Mouse (Mus musculus): ENCODE measurements around the gene Olfr47.
"Not testable (repeated sequence)": the region's sequence is repeated elsewhere in the genome, so short reads cannot be mapped to it uniquely, and the experiment has no call there.

Olfr47 gene

DNA sequence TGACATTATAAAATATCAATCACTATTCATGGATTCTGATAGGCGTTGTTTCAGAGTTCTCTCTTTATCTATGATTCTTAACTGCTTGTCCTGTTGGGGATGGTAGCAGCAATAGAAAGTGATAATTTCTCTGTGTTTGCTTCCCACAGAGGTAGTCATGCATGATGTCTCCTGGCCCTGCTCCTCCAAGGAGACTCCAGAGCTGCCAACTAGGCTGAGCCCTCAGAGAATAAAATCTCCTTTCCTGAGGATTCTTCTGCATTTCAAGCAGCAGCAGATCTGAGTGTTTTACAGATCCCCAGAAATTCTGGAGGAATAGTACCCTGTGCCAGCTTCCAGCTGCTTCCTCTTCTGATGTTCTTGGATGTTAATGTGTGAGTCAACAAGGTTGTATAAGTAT is at the start of gene Olfr47:
Gene Olfr47, plus strand, starts transcription at position 275 of the 400 bp plus-strand sequence.
- not testable (repeated sequence) for DNase-seq (ENCODE audit: low read depth, low spot score)

DNA sequence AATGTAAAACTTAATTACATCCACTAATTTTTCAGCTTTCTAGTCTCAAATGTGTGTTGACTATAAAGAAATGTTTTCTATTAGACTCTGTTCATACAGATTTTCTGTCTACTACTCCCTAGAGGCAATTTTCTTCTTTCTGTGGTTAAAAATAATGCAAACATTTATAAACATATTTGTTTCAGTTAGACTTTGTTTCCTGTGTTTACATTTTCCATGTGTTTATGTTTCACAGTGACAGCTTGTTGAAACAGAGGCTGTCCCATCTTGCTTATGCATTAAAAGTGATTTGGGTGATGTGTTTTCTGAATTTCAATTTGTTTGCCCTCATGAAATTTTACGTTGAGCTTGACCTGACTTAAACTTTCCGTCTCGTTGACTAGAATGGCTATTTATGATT is 40.3 kb upstream of the Olfr47 start:
- DNase-seq (ENCODE audit: low read depth, low spot score), result no peak

DNA sequence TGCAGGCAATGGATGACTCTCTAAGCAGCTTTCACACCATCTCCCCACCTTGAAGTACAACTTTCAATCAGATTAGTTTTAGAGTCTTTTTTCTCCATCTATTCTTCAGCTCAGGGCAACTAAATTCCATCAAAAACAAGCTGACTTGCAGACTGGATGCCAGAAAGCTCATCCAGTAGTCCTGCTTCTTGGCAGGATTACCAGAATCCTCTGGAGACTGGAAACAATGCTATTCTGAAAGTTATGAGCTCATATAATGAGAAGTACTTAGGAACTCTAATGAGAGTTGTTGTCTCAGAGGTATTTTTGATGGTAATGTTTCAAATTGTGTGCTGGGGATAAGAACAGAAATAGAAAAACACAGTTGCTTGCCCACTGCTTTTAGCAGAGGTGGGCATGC is 34.5 kb upstream of the Olfr47 start, which contains the start of gene Olfr435:
Gene Olfr435, plus strand, starts transcription at position 366 of the 400 bp plus-strand sequence.
- no peak for DNase-seq (ENCODE audit: low read depth, low spot score)

DNA sequence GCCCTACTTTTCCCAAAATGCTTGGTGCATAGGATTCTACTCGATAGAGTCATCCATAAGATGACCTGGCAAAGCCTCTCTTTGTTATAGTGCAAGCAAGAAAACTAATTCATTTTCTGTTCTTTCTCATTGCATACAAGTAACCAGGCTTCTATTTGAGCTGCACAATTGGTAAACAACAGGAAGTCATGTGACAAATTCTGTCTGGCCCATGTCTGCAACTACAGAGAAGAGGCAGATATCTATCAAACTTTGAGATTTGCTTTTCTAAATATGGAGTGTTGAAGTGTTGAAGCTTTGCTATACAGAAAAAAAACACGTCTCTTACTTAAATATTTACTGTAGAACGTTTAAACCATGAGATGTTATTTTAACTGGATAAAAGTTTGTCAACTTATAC is 33.2 kb upstream of the Olfr47 start:
- no peak for DNase-seq (ENCODE audit: low read depth, low spot score)

DNA sequence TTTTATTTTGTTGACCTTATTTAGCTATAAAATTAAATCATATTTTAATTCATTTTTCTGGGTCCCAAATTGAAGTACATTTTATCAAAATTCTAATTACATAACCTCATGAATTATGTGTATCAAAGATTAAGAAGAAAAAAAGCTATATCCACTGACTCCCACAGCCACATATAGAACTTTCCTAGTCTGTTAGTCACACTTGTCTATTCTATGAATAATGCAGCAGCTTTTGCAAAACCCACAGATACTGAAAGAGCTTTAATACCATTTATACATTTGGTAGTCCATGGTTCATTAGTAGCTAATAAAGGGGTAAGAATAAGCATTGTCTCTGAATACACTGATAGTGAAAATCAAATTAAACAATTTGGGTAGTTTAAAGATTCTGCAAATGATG is 28.5 kb upstream of the Olfr47 start:
- no peak for DNase-seq (ENCODE audit: low read depth, low spot score)

DNA sequence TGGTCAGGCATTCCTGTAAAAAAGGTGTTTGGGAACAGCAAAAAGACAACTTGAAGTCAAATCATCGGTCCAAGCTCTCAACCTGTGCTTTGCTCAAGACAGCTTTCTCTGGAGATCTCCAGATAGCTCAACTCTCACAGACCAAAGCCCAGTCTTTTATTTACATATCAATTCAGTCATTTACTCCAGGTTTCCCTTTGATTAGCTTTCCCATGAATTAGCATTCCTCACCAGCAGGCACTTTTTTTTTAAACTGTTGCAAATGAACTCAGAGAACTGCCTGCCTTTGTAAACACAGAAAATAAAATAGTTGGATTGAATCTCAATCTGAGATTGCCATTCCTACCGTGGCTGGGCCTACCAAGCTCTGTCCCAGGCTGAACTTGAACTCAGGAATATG is 26.0 kb upstream of the Olfr47 start:
- DNase-seq (ENCODE audit: low read depth, low spot score), result no peak

DNA sequence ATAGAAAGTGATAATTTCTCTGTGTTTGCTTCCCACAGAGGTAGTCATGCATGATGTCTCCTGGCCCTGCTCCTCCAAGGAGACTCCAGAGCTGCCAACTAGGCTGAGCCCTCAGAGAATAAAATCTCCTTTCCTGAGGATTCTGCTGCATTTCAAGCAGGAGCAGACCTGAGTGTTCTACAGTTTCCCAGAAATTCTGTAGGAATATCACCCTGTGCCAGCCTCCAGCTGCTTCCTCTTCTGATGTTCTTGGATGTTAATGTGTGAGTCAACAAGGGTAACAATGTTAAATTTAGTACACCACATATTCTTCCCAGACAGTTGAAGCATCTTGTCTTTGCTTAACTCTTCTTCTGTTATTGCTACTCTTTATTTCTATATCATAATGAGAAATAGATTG is 18.5 kb upstream of the Olfr47 start, which contains the start of gene Olfr434:
Gene Olfr434, plus strand, starts transcription at position 149 of the 400 bp plus-strand sequence.
- not testable (repeated sequence) for DNase-seq (ENCODE audit: low read depth, low spot score)

DNA sequence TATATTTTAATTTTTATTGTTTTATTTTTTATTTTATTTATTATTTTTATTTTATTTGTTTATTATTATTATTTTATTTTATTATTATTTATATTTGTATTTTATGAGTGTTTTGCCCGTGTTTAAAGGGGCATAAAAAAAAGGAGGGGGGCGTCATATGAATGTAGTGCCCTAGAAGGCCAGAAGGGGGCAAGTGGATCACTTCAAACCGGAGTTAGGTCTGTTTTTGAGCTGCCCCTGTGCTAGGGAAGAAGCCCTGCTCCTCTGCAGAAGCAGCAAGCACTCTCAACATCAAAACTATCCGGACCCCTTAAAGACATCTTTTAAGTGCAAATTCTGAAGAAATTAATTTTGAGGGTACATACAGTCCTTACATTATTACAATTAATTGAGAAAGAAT is 10.7 kb downstream of the Olfr47 start:
- DNase-seq (ENCODE audit: low read depth, low spot score), result no peak

DNA sequence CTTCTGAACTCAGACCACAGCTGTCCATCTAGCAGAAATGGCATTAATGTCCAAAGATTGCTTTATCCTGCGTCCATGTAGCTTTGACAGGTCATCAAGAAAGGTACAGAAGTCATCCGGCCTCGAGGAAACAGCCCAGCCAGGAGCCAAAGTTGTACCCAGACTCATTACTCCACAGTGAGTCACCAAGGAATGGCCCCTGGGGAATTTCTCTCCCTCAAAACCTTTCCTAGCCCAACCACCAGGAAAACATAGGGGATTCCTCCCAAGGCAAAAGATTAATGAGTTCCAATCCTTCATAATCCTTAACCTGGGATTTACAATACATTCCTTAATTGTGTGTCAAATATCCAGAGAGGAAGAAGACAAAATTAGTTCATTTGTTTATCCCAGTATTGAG is 16.1 kb downstream of the Olfr47 start:
- DNase-seq (ENCODE audit: low read depth, low spot score), result no peak

DNA sequence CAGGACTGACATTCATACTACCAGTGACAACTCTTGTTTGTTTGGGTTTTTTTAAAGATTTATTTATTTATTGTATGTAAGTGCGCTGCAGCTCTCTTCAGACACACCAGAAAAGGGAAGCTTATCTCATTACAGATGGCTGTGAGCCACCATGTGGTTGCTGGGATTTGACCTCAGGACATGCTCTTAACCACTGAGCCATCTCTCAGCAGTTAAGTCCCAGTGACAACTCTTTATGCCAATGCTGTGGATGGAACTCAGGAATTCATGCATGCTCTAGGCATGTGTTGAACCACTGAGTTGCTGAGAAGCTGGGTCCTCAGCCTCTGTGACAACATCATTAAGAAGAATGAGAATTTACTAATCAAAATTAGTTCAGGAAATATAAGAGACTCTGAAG is 21.7 kb downstream of the Olfr47 start:
- DNase-seq (ENCODE audit: low read depth, low spot score), result no peak

DNA sequence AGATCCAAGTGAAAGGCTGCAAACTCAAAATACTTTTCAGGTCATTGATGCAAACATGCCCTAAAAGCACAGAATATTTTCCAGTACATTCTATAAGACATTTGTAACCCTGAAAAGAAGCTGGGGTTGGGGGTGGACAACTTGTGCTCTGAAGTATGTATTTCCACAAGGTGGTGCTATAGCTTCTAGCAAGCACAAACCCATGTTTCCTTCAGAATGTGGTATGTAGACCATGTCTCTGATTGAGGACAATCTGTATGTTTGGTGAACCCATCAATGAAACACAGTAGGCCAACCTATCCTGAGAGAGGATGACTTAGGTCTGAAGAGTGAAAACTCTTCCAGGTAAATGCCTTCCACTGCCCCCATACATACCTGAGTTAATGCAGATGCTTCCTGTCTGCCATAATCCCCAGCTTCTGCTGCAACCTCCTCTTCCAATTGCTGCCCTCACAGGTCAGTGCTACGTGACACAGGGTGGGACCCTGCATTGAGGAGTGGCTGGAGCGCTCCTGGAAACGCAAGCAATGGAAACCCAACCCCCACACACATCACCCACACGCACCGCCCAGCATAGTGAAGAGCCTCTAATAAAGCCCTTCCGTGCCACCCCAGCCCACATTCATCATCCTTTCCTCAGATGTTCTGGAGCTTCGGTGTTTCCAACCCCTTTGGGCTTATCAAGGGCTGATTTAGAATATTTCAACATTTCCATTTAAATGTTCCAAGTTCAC is 23.0 kb downstream of the Olfr47 start:
- no peak for DNase-seq (ENCODE audit: low read depth, low spot score)

DNA sequence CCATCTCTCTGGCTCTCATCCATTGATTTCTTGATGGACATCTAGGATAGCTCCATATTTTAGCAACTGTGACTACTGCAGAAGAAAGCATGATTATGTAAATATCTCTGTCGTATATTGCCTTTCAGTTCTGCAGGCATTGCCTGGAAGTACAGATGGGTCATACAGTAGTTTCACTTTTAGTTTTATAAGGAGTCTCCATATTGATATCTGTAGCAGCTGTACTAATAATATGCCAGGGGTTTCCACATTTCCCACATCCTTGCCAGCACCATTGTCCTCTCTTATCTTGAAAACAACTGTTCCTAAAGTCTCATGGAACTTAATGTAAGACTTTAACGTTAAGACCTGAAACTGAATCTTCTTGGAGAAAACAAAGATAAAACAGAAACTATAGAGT is 29.4 kb downstream of the Olfr47 start:
- DNase-seq (ENCODE audit: low read depth, low spot score), result no peak

DNA sequence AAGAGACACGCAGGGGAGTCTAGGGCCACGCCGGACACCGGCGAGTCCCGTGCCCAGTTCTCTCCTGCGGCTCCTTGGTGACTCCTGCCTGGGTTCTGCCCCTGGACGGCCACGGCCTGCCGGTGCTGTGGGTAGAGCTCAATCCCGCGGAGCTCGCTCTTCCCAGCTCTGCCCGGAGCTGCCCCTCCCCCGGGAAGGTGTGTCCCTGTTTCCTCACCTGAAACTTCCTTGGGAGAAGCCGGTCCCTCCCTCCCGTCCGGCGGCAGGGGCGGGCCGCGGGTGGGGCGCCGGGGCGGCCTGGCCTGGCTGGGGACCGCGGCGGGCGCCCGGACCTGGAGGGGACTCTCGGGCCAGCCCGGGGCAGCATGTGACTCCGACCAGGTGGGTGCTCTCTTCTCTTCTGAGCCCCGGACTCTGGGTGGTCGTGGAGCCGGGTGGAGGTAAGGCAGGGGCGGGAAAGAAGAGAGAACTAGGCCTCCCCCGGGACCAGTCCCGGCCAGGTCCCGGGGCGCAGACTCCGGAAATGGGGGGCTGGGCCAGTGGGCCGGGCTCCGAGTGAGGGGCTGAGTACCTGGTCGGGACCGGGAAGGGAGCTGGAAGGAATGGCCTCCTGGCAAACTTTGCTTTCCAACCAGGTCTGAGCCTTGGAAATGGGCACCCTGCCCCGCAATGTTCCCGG is 34.2 kb downstream of the Olfr47 start, which contains the start of gene Arhgef5:
Gene Arhgef5, plus strand, starts transcription at position 220 of the 679 bp plus-strand sequence.
- DNase-seq (ENCODE audit: low read depth, low spot score), result no peak

DNA sequence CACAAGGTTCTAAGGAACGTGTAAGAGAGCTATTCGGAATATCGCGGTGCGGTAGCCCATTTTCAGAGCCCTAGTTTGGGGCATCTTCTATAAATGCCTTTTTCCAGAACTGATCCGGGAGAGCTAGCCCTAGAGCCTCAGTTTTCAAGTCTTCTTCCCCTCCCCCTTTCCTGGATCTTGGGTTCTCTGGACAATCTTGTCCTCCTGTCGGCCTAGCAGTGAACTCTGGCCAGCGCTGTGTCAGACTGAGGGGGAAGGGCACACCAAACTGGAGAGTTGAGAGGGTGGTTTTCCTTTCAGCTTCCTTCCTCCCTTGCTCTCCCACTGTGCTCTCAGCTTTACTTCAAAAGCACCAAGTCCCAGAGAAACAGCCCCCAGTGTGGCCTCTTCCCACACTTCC is 35.0 kb downstream of the Olfr47 start:
- DNase-seq (ENCODE audit: low read depth, low spot score), result no peak

DNA sequence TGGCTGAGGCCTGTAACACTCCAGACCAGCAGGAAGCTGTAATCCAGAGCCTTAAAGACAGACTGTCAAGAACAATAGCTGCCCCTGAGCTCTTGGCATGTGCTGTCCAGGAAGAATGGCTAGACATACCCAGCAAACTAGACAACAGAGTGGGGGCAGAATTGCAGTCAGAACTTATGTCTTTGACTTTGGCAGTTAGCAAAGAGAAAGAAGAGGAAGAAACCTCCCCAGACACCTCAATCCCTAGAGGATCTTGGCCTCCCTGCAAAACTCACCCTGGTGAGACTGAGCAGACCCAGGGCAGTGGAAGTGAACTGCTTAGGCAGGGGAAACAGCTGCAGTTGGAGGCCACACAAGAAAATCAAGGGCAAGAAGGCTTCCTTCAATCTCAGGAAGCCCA is 41.3 kb downstream of the Olfr47 start:
- no peak for DNase-seq (ENCODE audit: low read depth, low spot score)

DNA sequence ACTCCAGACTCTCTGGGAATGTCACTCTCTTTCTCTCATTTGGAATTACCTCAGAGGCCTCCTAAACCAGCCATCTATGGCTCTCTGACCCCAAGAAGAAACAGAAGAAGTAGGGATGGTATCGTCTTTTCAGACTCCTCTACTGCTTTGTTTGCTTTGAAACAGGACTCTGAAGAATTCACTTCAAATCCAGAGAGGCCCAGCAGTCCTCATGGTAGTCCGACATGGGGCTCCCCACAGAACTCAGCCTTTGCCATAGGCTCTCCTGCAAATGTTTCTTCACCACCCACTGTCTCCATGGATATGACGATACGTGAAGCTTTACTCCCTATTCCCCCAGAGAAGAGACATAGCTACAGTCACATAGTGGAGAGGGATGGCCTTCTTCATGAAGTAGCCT is 42.8 kb downstream of the Olfr47 start:
- DNase-seq (ENCODE audit: low read depth, low spot score), result no peak

DNA sequence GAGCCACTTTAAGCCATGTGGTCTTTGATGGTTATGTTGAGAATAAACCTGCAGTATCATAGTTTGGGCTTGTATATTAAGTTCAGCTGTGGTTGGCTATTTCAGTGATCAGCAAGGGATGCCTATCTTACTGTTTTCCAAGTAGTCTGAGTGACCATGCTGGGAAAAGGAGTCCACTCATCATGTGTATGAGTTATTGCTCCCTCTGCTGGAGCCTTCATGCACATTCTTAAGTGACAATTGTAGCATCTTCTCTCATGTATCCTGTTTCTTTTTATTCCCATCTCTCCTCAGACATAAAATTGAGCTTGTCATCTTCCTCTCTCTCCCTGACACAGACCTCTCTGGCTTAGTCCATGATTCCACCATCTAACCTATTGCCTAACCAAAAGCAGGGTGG is 46.9 kb downstream of the Olfr47 start:
- DNase-seq (ENCODE audit: low read depth, low spot score), result no peak

DNA sequence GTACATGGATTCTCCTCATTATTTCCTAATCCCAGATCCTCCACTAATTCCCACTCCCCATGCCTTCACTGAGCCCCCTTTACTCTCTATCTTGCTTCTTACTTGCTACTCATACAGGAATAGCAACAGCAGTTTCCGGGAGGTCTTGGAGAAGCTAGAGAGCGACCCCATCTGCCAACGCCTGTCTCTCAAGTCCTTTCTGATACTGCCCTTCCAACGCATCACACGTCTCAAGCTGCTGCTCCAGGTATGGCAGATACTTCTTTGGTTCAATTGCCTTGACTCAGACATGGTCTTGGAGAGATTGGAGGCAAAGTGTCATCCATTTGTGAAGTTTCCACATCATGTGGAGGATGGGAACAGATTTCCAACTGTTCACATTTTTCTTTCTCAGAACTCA is 49.2 kb downstream of the Olfr47 start:
- no peak for DNase-seq (ENCODE audit: low read depth, low spot score)
